Mouse (Mus musculus): ENCODE data around the gene Wnt2b. TPM values are rescaled to one million over a fixed set of nuclear protein-coding genes. Genes with fewer than 3 reads are reported as not detected.

Wnt2b gene
- polyA plus RNA-seq, 1 experiment from 2014 or later, result 0.88 TPM

GRCm38 (mm10) chr3:104962141-104962611, 455 bp upstream of the Wnt2b start:
- Histone ChIP-seq H3K4me1 (ENCODE audit: insufficient read depth, low read depth, low read length) (no peaks in the 10 kb centered on the region), H3K27ac (ENCODE audit: low read length) (no peak overlapping the region), H3K4me3 (ENCODE audit: low read depth, low read length) (peak overlapping the region; percentile 51), H3K36me3 (ENCODE audit: insufficient read depth, low read length) (no peaks in the 10 kb centered on the region), H3K9me3 (ENCODE audit: low read length) (no peaks in the 10 kb centered on the region), H3K27me3 (replicated peaks; ENCODE audit: insufficient read depth, low read length) (peaks cover 20% of the 10 kb centered on the region; the same call in 1 of the 2 replicates), H3K4me2 (replicated peaks; ENCODE audit: low read depth, low read length) (peak overlapping the region; percentile 89), H3K9ac (replicated peaks; ENCODE audit: low read depth) (no peak overlapping the region)
- peak; percentile 51 for ATAC-seq
- 3% methylated on average over 26 of the region's 31 CpGs for WGBS
- TF ChIP-seq EP300 (IDR thresholded peaks at IDR 0.05) (no peak), CTCF (IDR thresholded peaks at IDR 0.05) (peak; percentile 21; the same call in 1 of the 2 replicates)
- DNase-seq (ENCODE audit: low spot score), result peak; percentile 54

GRCm38 (mm10) chr3:104960026-104961000, 1.4 kb downstream of the Wnt2b start:
- H3K9me3 ChIP-seq (ENCODE audit: low read length), result no peaks in the 10 kb centered on the region
- H3K27me3 ChIP-seq (replicated peaks; ENCODE audit: insufficient read depth, low read length), result peaks cover 20% of the 10 kb centered on the region; the same call in 1 of the 2 replicates
- TF ChIP-seq CTCF (IDR thresholded peaks at IDR 0.05) (no peak), EP300 (IDR thresholded peaks at IDR 0.05) (no peak)
- H3K4me2 ChIP-seq (replicated peaks; ENCODE audit: low read depth, low read length), result peak overlapping the region; percentile 89; the same call in 1 of the 2 replicates
- no peak overlapping the region for H3K27ac ChIP-seq (ENCODE audit: low read length)
- no peak overlapping the region for H3K9ac ChIP-seq (replicated peaks; ENCODE audit: low read depth)
- H3K4me1 ChIP-seq (ENCODE audit: insufficient read depth, low read depth, low read length), result no peaks in the 10 kb centered on the region
- no peak for ATAC-seq
- no peak for DNase-seq (ENCODE audit: low spot score)
- H3K4me3 ChIP-seq (ENCODE audit: low read depth, low read length), result no peak overlapping the region
- no peaks in the 10 kb centered on the region for H3K36me3 ChIP-seq (ENCODE audit: insufficient read depth, low read length)
- WGBS, result 26% methylated on average over 19 of the region's 19 CpGs

- DNase-seq (ENCODE audit: low spot score) (peak; percentile 77), ATAC-seq (peak; percentile 91)
- no peak overlapping the region for H3K4me2 ChIP-seq (replicated peaks; ENCODE audit: low read depth, low read length)
- peaks cover 12% of the 10 kb centered on the region; the same call in 1 of the 2 replicates for H3K27me3 ChIP-seq (replicated peaks; ENCODE audit: insufficient read depth, low read length)
- H3K9ac ChIP-seq (replicated peaks; ENCODE audit: low read depth), result no peak overlapping the region
- no peaks in the 10 kb centered on the region for H3K9me3 ChIP-seq (ENCODE audit: low read length)
- no peak overlapping the region for H3K4me3 ChIP-seq (ENCODE audit: low read depth, low read length)
- peaks cover 3% of the 10 kb centered on the region; the same call in 1 of the 2 replicates for H3K36me3 ChIP-seq (ENCODE audit: insufficient read depth, low read length)
- TF ChIP-seq CTCF (IDR thresholded peaks at IDR 0.05), result no peak; the same call in 1 of the 2 replicates
- peak; percentile 84 for TF ChIP-seq EP300 (IDR thresholded peaks at IDR 0.05)
- no peaks in the 10 kb centered on the region for H3K4me1 ChIP-seq (ENCODE audit: insufficient read depth, low read depth, low read length)
- H3K27ac ChIP-seq (ENCODE audit: low read length), result peak overlapping the region; percentile 69
- 43% methylated on average over 6 of the region's 6 CpGs for WGBS
These were observed 5.6 kb downstream of the Wnt2b start for GRCm38 (mm10) chr3:104956131-104956581.

- TF ChIP-seq EP300 (IDR thresholded peaks at IDR 0.05) (no peak), CTCF (IDR thresholded peaks at IDR 0.05) (no peak)
- H3K36me3 ChIP-seq (ENCODE audit: insufficient read depth, low read length), result peaks cover 7% of the 10 kb centered on the region; the same call in 1 of the 2 replicates
These were observed 7.2 kb downstream of the Wnt2b start for GRCm38 (mm10) chr3:104954551-104954950.

GRCm38 (mm10) chr3:104954137-104954536, 7.6 kb downstream of the Wnt2b start:
- Histone ChIP-seq H3K4me2 (replicated peaks; ENCODE audit: low read depth, low read length) (no peak overlapping the region), H3K27me3 (replicated peaks; ENCODE audit: insufficient read depth, low read length) (no peaks in the 10 kb centered on the region), H3K36me3 (ENCODE audit: insufficient read depth, low read length) (peaks cover 7% of the 10 kb centered on the region; the same call in 1 of the 2 replicates), H3K4me3 (ENCODE audit: low read depth, low read length) (no peak overlapping the region), H3K27ac (ENCODE audit: low read length) (no peak overlapping the region), H3K4me1 (ENCODE audit: insufficient read depth, low read depth, low read length) (no peaks in the 10 kb centered on the region), H3K9ac (replicated peaks; ENCODE audit: low read depth) (no peak overlapping the region), H3K9me3 (ENCODE audit: low read length) (no peaks in the 10 kb centered on the region)
- no peak for ATAC-seq
- DNase-seq (ENCODE audit: low spot score), result no peak
- no peak for TF ChIP-seq CTCF (IDR thresholded peaks at IDR 0.05)
- no peak for TF ChIP-seq EP300 (IDR thresholded peaks at IDR 0.05)
- 89% methylated on average over 3 of the region's 3 CpGs for WGBS

More at GRCm38 (mm10) chr3:104954551-104954950, 7.2 kb downstream of the Wnt2b start:
- no peak for DNase-seq (ENCODE audit: low spot score)
- WGBS, result 96% methylated on average over 15 of the region's 15 CpGs
- no peaks in the 10 kb centered on the region for H3K4me1 ChIP-seq (ENCODE audit: insufficient read depth, low read depth, low read length)
- H3K4me2 ChIP-seq (replicated peaks; ENCODE audit: low read depth, low read length), result no peak overlapping the region
- H3K27ac ChIP-seq (ENCODE audit: low read length), result no peak overlapping the region
- no peaks in the 10 kb centered on the region for H3K9me3 ChIP-seq (ENCODE audit: low read length)
- H3K27me3 ChIP-seq (replicated peaks; ENCODE audit: insufficient read depth, low read length), result no peaks in the 10 kb centered on the region
- no peak for ATAC-seq
- H3K9ac ChIP-seq (replicated peaks; ENCODE audit: low read depth), result no peak overlapping the region
- H3K4me3 ChIP-seq (ENCODE audit: low read depth, low read length), result no peak overlapping the region

All from lung, postnatal 0 days (tissue).